Mouse (Mus musculus) thymus, adult 2 months (tissue): Measurements from ENCODE around the gene Cd46.

ENCODE experiments used
- CTCF ChIP-seq: fragments of 200-500 bp; IDR thresholded peaks from 2 replicates; pipeline ENCODE4 v1.5.1; 2012; ENCODE audit warnings: mild to moderate bottlenecking, control low read depth, low read length, moderate library complexity, borderline replicate concordance; ENCODE audit not compliant: control insufficient read depth, poor library complexity, insufficient read depth; ENCODE audit errors: extremely low read depth
- POLR2A ChIP-seq: fragments of 200-500 bp; IDR thresholded peaks from 2 replicates; pipeline ENCODE4 v1.6.1; 2012; ENCODE audit warnings: mild to moderate bottlenecking, low read length, control low read depth, moderate library complexity; ENCODE audit not compliant: control insufficient read depth, poor library complexity, insufficient read depth; ENCODE audit errors: extremely low read depth

GRCm38 (mm10) chr1:195021831-195022230 lies 70.2 kb downstream of the Cd46 start:
- TF ChIP-seq CTCF = no peak
- TF ChIP-seq POLR2A = no peak
